Mouse (Mus musculus) small intestine, adult 2 months (tissue): ENCODE data around the gene 2310007B03Rik.

Experiments
- CTCF ChIP-seq: fragments of 200-500 bp; IDR thresholded peaks from 2 replicates; pipeline ENCODE4 v1.5.1; 2012; ENCODE audit warnings: low read depth, mild to moderate bottlenecking, control low read depth, inconsistent platforms, low read length, moderate library complexity, mixed read lengths; ENCODE audit not compliant: insufficient replicate concordance, insufficient read length; ENCODE audit errors: extremely low read depth
- POLR2A ChIP-seq: fragments of 200-500 bp; IDR thresholded peaks from 2 replicates; pipeline ENCODE4 v1.6.1; 2012; ENCODE audit warnings: low read depth, mild to moderate bottlenecking, control low read depth, inconsistent platforms, low read length, moderate library complexity

GRCm38 (mm10) chr1:93124066-93124465, 36.7 kb downstream of the 2310007B03Rik start:
- no peak for TF ChIP-seq CTCF
- TF ChIP-seq POLR2A = no peak
